Mouse (Mus musculus): Measurements from ENCODE around the gene Sept6.

GRCm38 (mm10) chrX:36902321-36903114, 89.1 kb downstream of the Sept6 start, which contains the start of gene Nkrf:
- TF ChIP-seq POLR2A (IDR thresholded peaks at IDR 0.05; ENCODE audit: extremely low read depth, insufficient read depth, low read length) (no peak), CTCF (IDR thresholded peaks at IDR 0.05; ENCODE audit: low read depth, low read length) (no peak)
